Mouse (Mus musculus) cortical plate, adult 2 months (tissue): ENCODE data around the gene Cdk5r1.

Experiments used
- CTCF ChIP-seq: fragments of 200-500 bp; IDR thresholded peaks from 2 replicates; pipeline ENCODE4 v1.5.1; 2011; ENCODE audit warnings: mild to moderate bottlenecking, control low read depth, low read length; ENCODE audit not compliant: insufficient read depth; ENCODE audit errors: extremely low read depth
- POLR2A ChIP-seq: fragments of 200-500 bp; IDR thresholded peaks from 2 replicates; pipeline ENCODE4 v1.6.1; 2011; ENCODE audit warnings: mild to moderate bottlenecking, low read length, control low read depth; ENCODE audit not compliant: insufficient read depth; ENCODE audit errors: extremely low read depth

DNA sequence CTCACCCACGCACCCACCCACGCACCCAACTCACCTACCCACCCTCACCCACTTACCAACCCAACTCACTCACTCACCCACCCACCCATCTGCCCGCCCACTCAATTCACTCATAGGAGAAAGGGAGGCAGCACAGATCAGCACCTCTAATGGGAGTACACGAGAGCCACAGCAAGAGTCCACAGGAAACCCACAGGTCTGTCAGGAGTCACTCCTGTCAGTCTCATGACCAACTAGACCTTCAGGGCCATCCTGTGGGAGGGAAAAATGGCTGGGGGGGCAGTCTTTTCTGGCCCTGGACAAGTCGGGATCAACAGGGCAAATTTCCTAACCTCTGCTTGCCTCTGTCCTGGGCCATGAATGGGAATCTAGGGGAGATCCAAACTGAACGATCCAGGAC lies 31.0 kb downstream of the Cdk5r1 start:
- no peak for TF ChIP-seq CTCF
- no peak for TF ChIP-seq POLR2A
